Mouse (Mus musculus) ES-E14 (cell line): Measurements from ENCODE around the gene Pole2.

Experiments used
- CHD2 ChIP-seq: IDR thresholded peaks from 2 replicates; pipeline ENCODE4 v1.6.1; 2014; ENCODE audit warnings: mild to moderate bottlenecking, low read depth, low read length, inconsistent platforms
- HCFC1 ChIP-seq: IDR thresholded peaks from 2 replicates; pipeline ENCODE4 v1.6.1; 2012; ENCODE audit warnings: low read length, inconsistent platforms, borderline replicate concordance; ENCODE audit not compliant: insufficient read depth
- MAFK ChIP-seq: IDR thresholded peaks from 2 replicates; pipeline ENCODE4 v1.6.1; 2014; ENCODE audit warnings: mild to moderate bottlenecking, low read depth, low read length, inconsistent platforms; ENCODE audit not compliant: insufficient read depth
- ZC3H11A ChIP-seq: IDR thresholded peaks from 2 replicates; pipeline ENCODE4 v1.6.1; 2012; ENCODE audit warnings: low read depth, mild to moderate bottlenecking, inconsistent platforms, low read length, borderline replicate concordance
- ZNF384 ChIP-seq: IDR thresholded peaks from 2 replicates; pipeline ENCODE4 v1.6.1; 2012; ENCODE audit warnings: low read depth, low read length, inconsistent platforms

DNA sequence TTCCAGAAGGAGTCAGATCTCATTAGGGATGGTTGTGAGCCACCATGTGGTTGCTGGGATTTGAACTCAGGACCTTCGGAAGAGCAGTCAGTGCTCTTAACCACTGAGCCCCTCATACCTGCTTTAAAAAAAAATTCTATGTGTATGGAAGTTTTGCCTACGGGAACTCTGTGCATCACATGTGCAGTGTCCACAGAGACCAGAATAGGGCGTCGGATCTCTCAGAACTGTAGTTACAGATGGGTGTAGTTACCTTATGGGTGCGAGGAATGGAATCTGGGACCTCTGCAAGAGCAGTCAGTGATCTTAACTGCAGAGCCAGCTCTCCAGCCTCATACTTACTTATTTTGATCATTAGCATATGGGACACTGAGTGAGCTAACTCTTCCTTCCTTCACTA, 34.3 kb upstream of the Pole2 start:
- TF ChIP-seq ZC3H11A = no peak
- no peak for TF ChIP-seq MAFK
- no peak for TF ChIP-seq ZNF384
- TF ChIP-seq CHD2 = no peak
- TF ChIP-seq HCFC1 = no peak
